Mouse (Mus musculus) kidney, postnatal 0 days (tissue): ENCODE measurements around the gene Gpr68. TPM values are rescaled to one million over a fixed set of nuclear protein-coding genes. Genes with fewer than 3 reads are reported as not detected.

ENCODE experiments used
- ATAC-seq: fragments of 200-750 bp; cut with Nextera tagmentation; replicated peaks from 2 replicates; pipeline ENCODE4 v1.8.0; 2017; ENCODE audit warnings: low read depth, moderate number of reproducible peaks, moderate TSS enrichment, moderate library complexity; ENCODE audit not compliant: low FRiP score
- DNase-seq: peaks from one replicate; pipeline ENCODE4 v3.0.0-alpha.2; 2016; ENCODE audit warnings: low spot score
- H3K27ac ChIP-seq: fragments of 300-500 bp; sonication (generic); 2 replicates; pipeline ENCODE4 v1.5.1; 2014; ENCODE audit warnings: mild to moderate bottlenecking
- H3K27me3 ChIP-seq: fragments of 300-500 bp; sonication (generic); 2 replicates; pipeline ENCODE4 v1.6.1; 2014; ENCODE audit warnings: low read length, mixed read lengths; ENCODE audit not compliant: insufficient read depth
- H3K36me3 ChIP-seq: fragments of 300-500 bp; sonication (generic); 2 replicates; pipeline ENCODE4 v1.6.1; 2014; ENCODE audit warnings: low read length, mixed read lengths; ENCODE audit not compliant: insufficient read depth
- H3K4me1 ChIP-seq: fragments of 300-500 bp; sonication (generic); replicated peaks from 2 replicates; pipeline ENCODE4 v1.6.1; 2014; ENCODE audit warnings: antibody characterized with exemption, low read length, mixed read lengths; ENCODE audit not compliant: insufficient read depth
- H3K4me2 ChIP-seq: fragments of 300-500 bp; sonication (generic); 2 replicates; pipeline ENCODE4 v1.6.1; 2014; ENCODE audit warnings: mild to moderate bottlenecking, low read length, moderate library complexity, mixed read lengths
- H3K4me3 ChIP-seq: fragments of 300-500 bp; sonication (generic); replicated peaks from 2 replicates; pipeline ENCODE4 v1.5.1; 2014; ENCODE audit warnings: low read depth, low read length
- H3K9ac ChIP-seq: fragments of 300-500 bp; sonication (generic); 2 replicates; pipeline ENCODE4 v1.6.1; 2014; ENCODE audit warnings: low read depth, low read length
- H3K9me3 ChIP-seq: fragments of 300-500 bp; sonication (generic); replicated peaks from 2 replicates; pipeline ENCODE4 v1.6.1; 2016; ENCODE audit warnings: low read length, inconsistent platforms, mixed read lengths
- CTCF ChIP-seq: IDR thresholded peaks from 2 replicates; pipeline ENCODE4 v1.5.1; 2016; ENCODE audit warnings: antibody characterized with exemption, low read depth, mild to moderate bottlenecking, moderate library complexity
- WGBS: fragments of 180-500 bp; shearing (Covaris S2); extraction: QIAGEN DNeasy Blood & Tissue Kit; methylation state at CpG from one replicate; pipeline ENCODE4 v1.1.7; 2014; 5-methylcytosine and 5-hydroxymethylcytosine counted together
- polyA plus RNA-seq: library from polyadenylated mRNA; unstranded; fragments of >200 nt; fragmentation: Nextera tagmentation; extraction: Ambion mirVana; gene quantifications from 2 replicates; pipeline ENCODE4 v1.2.1, GENCODE M21; 2015

Gene Gpr68
- polyA plus RNA-seq, 1 experiment from 2014 or later: 0.36 TPM

DNA sequence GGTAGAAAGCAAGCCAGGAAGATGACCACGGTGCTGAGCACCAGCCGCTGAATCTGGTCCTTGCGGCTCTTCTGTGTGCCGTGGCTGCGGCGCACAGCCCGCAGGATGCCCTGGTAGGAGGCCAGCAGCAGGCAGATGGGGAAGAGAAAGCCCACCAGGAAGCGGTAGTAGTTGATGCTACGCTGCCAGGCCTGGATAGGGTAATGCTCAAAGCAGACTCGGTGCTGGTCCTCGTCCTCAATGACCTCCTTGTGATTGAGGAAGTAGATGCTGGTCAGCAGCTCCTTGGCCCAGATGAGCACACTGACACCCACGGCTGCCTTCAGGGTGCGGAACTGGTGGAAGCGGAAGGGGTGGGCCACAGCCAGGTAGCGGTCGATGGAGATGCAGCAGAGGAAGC lies 29.4 kb downstream of the Gpr68 start:
- no peak for DNase-seq
- no peak overlapping the region for H3K4me2 ChIP-seq
- H3K9ac ChIP-seq: no peak overlapping the region
- no peak for ATAC-seq
- H3K27ac ChIP-seq: no peak overlapping the region
- no peak overlapping the region for H3K4me3 ChIP-seq
- 92% methylated on average over 16 of the region's 16 CpGs for WGBS
- no peaks in the 10 kb centered on the region for H3K27me3 ChIP-seq
- H3K36me3 ChIP-seq: no peaks in the 10 kb centered on the region
- no peaks in the 10 kb centered on the region for H3K4me1 ChIP-seq
- no peak for TF ChIP-seq CTCF
- H3K9me3 ChIP-seq: no peaks in the 10 kb centered on the region

- Histone ChIP-seq H3K27me3 (no peaks in the 10 kb centered on the region), H3K36me3 (no peaks in the 10 kb centered on the region), H3K9me3 (no peaks in the 10 kb centered on the region), H3K27ac (no peak overlapping the region), H3K4me1 (no peaks in the 10 kb centered on the region), H3K4me2 (no peak overlapping the region), H3K9ac (no peak overlapping the region), H3K4me3 (no peak overlapping the region)
- TF ChIP-seq CTCF: no peak
- DNase-seq (no peak), ATAC-seq (no peak)
- WGBS: 74% methylated on average over 6 of the region's 6 CpGs
These were observed 30.1 kb downstream of the Gpr68 start for GRCm38 (mm10) chr12:100877936-100878335.

DNA sequence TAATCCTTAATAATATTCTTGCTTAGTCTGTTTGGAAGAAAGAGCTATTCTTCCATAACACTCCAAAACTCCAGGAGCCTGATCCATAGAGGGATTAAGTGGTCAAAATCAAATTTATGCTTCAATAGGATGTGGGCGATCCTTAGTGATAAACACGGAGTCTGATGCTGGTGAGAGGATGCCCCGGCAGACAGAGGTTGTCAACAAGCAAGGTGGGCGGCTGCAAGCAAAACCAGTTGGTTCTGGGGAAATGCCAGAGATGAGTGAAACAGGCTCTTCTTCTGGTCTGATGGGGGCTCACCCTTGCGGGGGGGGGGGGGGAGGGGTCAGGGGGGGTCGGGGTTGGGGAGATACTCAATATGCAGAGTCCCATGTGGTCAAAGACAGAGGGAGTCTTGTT lies 32.0 kb downstream of the Gpr68 start:
- no peak for TF ChIP-seq CTCF
- Histone ChIP-seq H3K4me2 (no peak overlapping the region), H3K9me3 (no peaks in the 10 kb centered on the region), H3K9ac (no peak overlapping the region), H3K36me3 (no peaks in the 10 kb centered on the region), H3K27ac (no peak overlapping the region), H3K27me3 (no peaks in the 10 kb centered on the region), H3K4me3 (no peak overlapping the region), H3K4me1 (no peaks in the 10 kb centered on the region)
- DNase-seq: no peak
- WGBS: 76% methylated on average over 5 of the region's 6 CpGs
- no peak for ATAC-seq

- no peak overlapping the region for H3K9ac ChIP-seq
- no peak overlapping the region for H3K4me2 ChIP-seq
- no peaks in the 10 kb centered on the region for H3K9me3 ChIP-seq
- DNase-seq (peak; percentile 14), ATAC-seq (no peak)
- WGBS: 39% methylated on average over 3 of the region's 3 CpGs
- no peak overlapping the region for H3K4me3 ChIP-seq
- no peaks in the 10 kb centered on the region for H3K27me3 ChIP-seq
- no peak overlapping the region for H3K27ac ChIP-seq
- H3K4me1 ChIP-seq: no peaks in the 10 kb centered on the region
- TF ChIP-seq CTCF: no peak
- H3K36me3 ChIP-seq: no peaks in the 10 kb centered on the region
These were observed 32.4 kb downstream of the Gpr68 start for GRCm38 (mm10) chr12:100875553-100875952.

DNA sequence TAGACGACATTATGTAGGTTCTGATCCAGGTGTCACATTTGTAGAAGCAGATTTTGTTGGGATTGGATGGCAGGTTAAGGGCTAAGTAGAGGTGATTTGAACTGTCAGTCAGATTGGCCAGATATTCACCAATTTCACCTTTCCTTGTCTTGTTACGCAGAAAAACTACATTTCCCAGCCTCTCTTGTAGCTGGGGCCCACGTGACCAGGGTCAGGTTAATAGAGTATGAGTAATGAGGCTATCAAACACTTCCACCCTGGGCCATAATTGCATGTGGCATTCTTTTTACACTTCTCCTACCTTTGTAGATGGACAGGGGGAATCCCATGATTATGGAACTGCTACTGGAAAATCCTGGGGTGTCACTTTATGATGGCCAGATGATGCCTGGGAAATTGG lies 34.4 kb downstream of the Gpr68 start:
- Histone ChIP-seq H3K9me3 (no peaks in the 10 kb centered on the region), H3K27me3 (no peaks in the 10 kb centered on the region), H3K27ac (no peak overlapping the region), H3K9ac (no peak overlapping the region), H3K4me1 (no peaks in the 10 kb centered on the region), H3K4me2 (no peak overlapping the region), H3K36me3 (no peaks in the 10 kb centered on the region), H3K4me3 (no peak overlapping the region)
- 69% methylated on average over 3 of the region's 3 CpGs for WGBS
- no peak for TF ChIP-seq CTCF
- ATAC-seq: no peak
- DNase-seq: no peak

DNA sequence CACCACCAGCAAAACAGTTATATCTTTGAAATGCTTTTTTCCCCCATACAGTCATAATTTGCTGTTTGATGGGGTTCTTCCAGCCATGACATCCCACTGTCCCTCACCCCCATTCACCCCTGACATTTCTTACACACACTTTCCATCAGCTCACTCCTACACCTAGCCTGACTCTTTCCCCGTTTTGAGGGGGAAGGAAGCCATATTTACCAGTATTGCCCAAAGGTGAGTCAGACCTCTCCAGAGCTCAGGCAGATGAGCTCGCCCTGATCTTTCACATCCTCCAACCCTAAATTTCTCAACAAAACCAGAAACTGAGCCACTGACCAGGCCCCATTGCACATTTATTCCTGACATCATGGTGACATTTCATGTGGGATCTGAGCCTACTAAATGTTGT lies 36.2 kb downstream of the Gpr68 start:
- Histone ChIP-seq H3K9me3 (no peaks in the 10 kb centered on the region), H3K4me3 (no peak overlapping the region), H3K36me3 (no peaks in the 10 kb centered on the region), H3K27me3 (no peaks in the 10 kb centered on the region), H3K27ac (no peak overlapping the region), H3K4me1 (no peaks in the 10 kb centered on the region), H3K4me2 (no peak overlapping the region), H3K9ac (no peak overlapping the region)
- ATAC-seq (no peak), DNase-seq (no peak)
- no peak for TF ChIP-seq CTCF
- 82% methylated on average over 2 of the region's 2 CpGs for WGBS

GRCm38 (mm10) chr12:100871234-100871633 lies 36.8 kb downstream of the Gpr68 start:
- TF ChIP-seq CTCF: no peak
- H3K36me3 ChIP-seq: no peaks in the 10 kb centered on the region
- DNase-seq: no peak
- H3K4me3 ChIP-seq: no peak overlapping the region
- ATAC-seq: no peak
- 87% methylated on average over 6 of the region's 6 CpGs for WGBS
- no peaks in the 10 kb centered on the region for H3K27me3 ChIP-seq
- H3K9me3 ChIP-seq: no peaks in the 10 kb centered on the region
- H3K27ac ChIP-seq: no peak overlapping the region
- no peak overlapping the region for H3K4me2 ChIP-seq
- H3K9ac ChIP-seq: no peak overlapping the region
- no peaks in the 10 kb centered on the region for H3K4me1 ChIP-seq
